Mouse (Mus musculus): ENCODE results near the gene Celf5.

Gene Celf5

GRCm38 (mm10) chr10:81482533-81482889 is at the start of gene Celf5:
Celf5 (minus strand) TSS chr10:81482709.
- DNase-seq (ENCODE audit: low read depth), result peak; percentile 36

- DNase-seq (ENCODE audit: low read depth), result peak; percentile 81
Measured at GRCm38 (mm10) chr10:81526779-81527178, 44.3 kb upstream of the Celf5 start.

GRCm38 (mm10) chr10:81525017-81525694 is 42.6 kb upstream of the Celf5 start:
- DNase-seq (ENCODE audit: low read depth), result peak; percentile 90

- DNase-seq (ENCODE audit: low read depth), result peak; percentile 92
Measured at GRCm38 (mm10) chr10:81524051-81524605, 41.6 kb upstream of the Celf5 start, which contains the start of gene Gna15. Gna15 (minus strand) TSS chr10:81524225.

- peak; percentile 65 for DNase-seq (ENCODE audit: low read depth)
Measured at GRCm38 (mm10) chr10:81523570-81523969, 41.1 kb upstream of the Celf5 start.

- peak; percentile 57 for DNase-seq (ENCODE audit: low read depth)
Measured at GRCm38 (mm10) chr10:81523142-81523541, 40.6 kb upstream of the Celf5 start.

- no peak for DNase-seq (ENCODE audit: low read depth)
Measured at GRCm38 (mm10) chr10:81519978-81520365, 37.5 kb upstream of the Celf5 start.

- DNase-seq (ENCODE audit: low read depth), result peak; percentile 98
Measured at GRCm38 (mm10) chr10:81519227-81519977, 36.9 kb upstream of the Celf5 start.

GRCm38 (mm10) chr10:81518546-81518945 is 36.0 kb upstream of the Celf5 start:
- peak; percentile 79 for DNase-seq (ENCODE audit: low read depth)

- DNase-seq (ENCODE audit: low read depth), result no peak
Measured at GRCm38 (mm10) chr10:81517227-81517626, 34.7 kb upstream of the Celf5 start.

- no peak for DNase-seq (ENCODE audit: low read depth)
Measured at GRCm38 (mm10) chr10:81513798-81514197, 31.3 kb upstream of the Celf5 start.

GRCm38 (mm10) chr10:81510246-81510810 is 27.8 kb upstream of the Celf5 start:
- DNase-seq (ENCODE audit: low read depth), result peak; percentile 86

GRCm38 (mm10) chr10:81507691-81508489 is 25.4 kb upstream of the Celf5 start:
- no peak for DNase-seq (ENCODE audit: low read depth)

GRCm38 (mm10) chr10:81507095-81507494 is 24.6 kb upstream of the Celf5 start:
- no peak for DNase-seq (ENCODE audit: low read depth)

GRCm38 (mm10) chr10:81505016-81505664 is 22.6 kb upstream of the Celf5 start:
- DNase-seq (ENCODE audit: low read depth), result peak; percentile 64

GRCm38 (mm10) chr10:81502658-81503057 is 20.1 kb upstream of the Celf5 start:
- peak; percentile 58 for DNase-seq (ENCODE audit: low read depth)

GRCm38 (mm10) chr10:81501863-81502262 is 19.4 kb upstream of the Celf5 start:
- no peak for DNase-seq (ENCODE audit: low read depth)

- no peak for DNase-seq (ENCODE audit: low read depth)
Measured at GRCm38 (mm10) chr10:81500032-81500431, 17.5 kb upstream of the Celf5 start, which contains the start of gene S1pr4. S1pr4 (minus strand) TSS chr10:81500132.

- peak; percentile 84 for DNase-seq (ENCODE audit: low read depth)
Measured at GRCm38 (mm10) chr10:81499250-81499901, 16.9 kb upstream of the Celf5 start.

GRCm38 (mm10) chr10:81498316-81499249 is 16.1 kb upstream of the Celf5 start:
- peak; percentile 59 for DNase-seq (ENCODE audit: low read depth)

All from 416B (cell line).